Mouse (Mus musculus) heart, postnatal 0 days (tissue): ENCODE data around the gene Lce1c.

Source experiments
- CTCF ChIP-seq: IDR thresholded peaks from 2 replicates; pipeline ENCODE4 v1.5.1; 2016; ENCODE audit warnings: antibody characterized with exemption, control low read depth, low read depth
- EP300 ChIP-seq: IDR thresholded peaks from 2 replicates; pipeline ENCODE4 v1.6.1; 2016; ENCODE audit warnings: antibody characterized with exemption, low read depth

DNA sequence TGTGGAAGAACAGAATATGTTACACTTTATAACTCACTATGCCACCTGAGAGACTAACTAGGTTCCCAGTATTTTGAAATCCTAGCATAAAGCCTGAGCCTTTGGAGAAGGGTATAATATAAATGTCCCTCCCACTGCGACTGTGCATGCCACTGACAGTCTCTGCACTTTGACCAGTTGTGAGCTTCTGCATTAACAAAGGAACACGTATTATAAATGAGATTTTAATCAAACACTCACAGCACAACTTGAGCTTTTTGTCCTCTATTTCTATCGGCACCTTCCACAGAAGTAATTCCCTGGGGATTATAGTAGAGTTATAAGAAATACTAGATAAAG is 40.4 kb upstream of the Lce1c start:
- no peak for TF ChIP-seq EP300
- no peak for TF ChIP-seq CTCF
